8 mouse cellular contexts compared by ENCODE assay signal in the genomic region with DNA sequence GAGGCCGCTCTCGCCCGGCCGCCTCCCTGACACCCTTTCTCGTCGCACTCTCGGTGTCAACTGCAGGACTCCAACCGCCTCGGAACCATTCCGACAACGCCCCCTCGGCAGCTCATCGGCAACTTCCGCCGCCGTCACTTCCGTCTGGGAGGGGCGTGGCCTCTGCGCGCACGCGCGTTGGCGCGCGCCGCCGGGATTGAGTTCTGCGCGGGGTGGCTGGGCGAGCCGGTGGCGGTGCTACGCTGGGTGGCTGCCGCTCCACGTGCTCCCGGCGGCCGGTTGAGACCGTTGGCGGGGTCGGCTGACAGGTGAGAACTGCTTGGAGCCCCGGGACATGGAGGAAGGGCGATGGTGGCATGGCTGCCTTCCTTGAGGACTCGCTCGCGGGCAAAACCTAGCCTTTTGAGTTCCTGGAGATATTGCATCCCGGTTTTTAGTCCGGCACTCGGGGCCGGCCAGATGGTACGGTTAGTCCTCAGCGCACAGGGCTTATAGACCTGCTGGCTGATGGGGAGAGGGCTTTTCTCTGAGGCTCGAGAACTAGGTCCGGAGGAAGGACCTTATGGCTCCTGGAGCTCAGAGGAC. TPM values are rescaled to one million over a fixed set of nuclear protein-coding genes. Genes with fewer than 3 reads are reported as not detected.
DNase-seq lines count a peak whose midpoint lies in the region; ATAC-seq lines count a peak whose summit lies in the region.

Gene Zbtb49 (minus strand): TSS at position 130 of the 585 bp plus-strand sequence.
Gene Lyar (plus strand): TSS at position 143 of the 585 bp plus-strand sequence.

- H3K4me3 ChIP-seq in intestine, embryonic 14.5 days (ENCODE audit: low read depth, low read length): peak within 1 kb of the TSS; percentile 60

- DNase-seq in adrenal gland, adult (ENCODE audit: inconsistent age in 2 of 2, low spot score in 1 of 2): peak; percentile 95 to 98
- DNase-seq in embryo, embryonic 10.5 days (ENCODE audit: low spot score): peak; percentile 92
- peak; percentile 94 for DNase-seq in gastrocnemius, postnatal 14 days
- peak; percentile 95 for DNase-seq in intestine, embryonic 14.5 days (ENCODE audit: low spot score)
- peak; percentile 94 for DNase-seq in left cerebral cortex, postnatal 14 days (ENCODE audit: low spot score in 2 of 2)
- peak; percentile 94 for DNase-seq in mesoderm, embryonic 11.5 days (ENCODE audit: low read depth, low spot score)
- peak; percentile 87 to 88 for DNase-seq in right cerebral cortex, postnatal 36 days (ENCODE audit: low spot score in 2 of 2)
- peak; percentile 91 for DNase-seq in yolk sac, embryonic 10.5 days (ENCODE audit: low spot score)

- H3K9ac ChIP-seq in intestine, embryonic 14.5 days (ENCODE audit: low read length): peak within 1 kb of the TSS; percentile 63

- peak; percentile 92 for ATAC-seq in intestine, embryonic 14.5 days (replicated peaks; ENCODE audit: low FRiP score, low TSS enrichment, low read depth)

- peak within 1 kb of the TSS; percentile 83 for H3K4me2 ChIP-seq in intestine, embryonic 14.5 days (ENCODE audit: low read length)

- intact Hi-C loops in gastrocnemius, postnatal 14 days (cut with DNase I; ENCODE audit: low total_unique reads): no loop called here
- intact Hi-C loops in left cerebral cortex, postnatal 14 days (cut with DNase I): no loop called here

- H3K27ac ChIP-seq in intestine, embryonic 14.5 days (ENCODE audit: low read depth): no peak within 1 kb of the TSS

- no peaks in the 10 kb centered on the region for H3K9me3 ChIP-seq in intestine, embryonic 14.5 days (ENCODE audit: control insufficient read depth, low read length)

- WGBS in intestine, embryonic 14.5 days: under 1% methylated on average over 55 of the region's 55 CpGs

- no peaks in the 10 kb centered on the region for H3K27me3 ChIP-seq in intestine, embryonic 14.5 days (replicated peaks; ENCODE audit: control insufficient read depth, insufficient read depth, low read length)

- H3K36me3 ChIP-seq in intestine, embryonic 14.5 days (ENCODE audit: control insufficient read depth, insufficient read depth, low read length): peaks cover 40% of the 10 kb centered on the region

- peaks cover 15% of the 10 kb centered on the region for H3K4me1 ChIP-seq in intestine, embryonic 14.5 days (replicated peaks; ENCODE audit: control insufficient read depth, insufficient read depth, low read length)

RNA-seq across cellular contexts. Expression of gene Zbtb49, which starts in this region (rescaled TPM):
- total RNA-seq in gastrocnemius, postnatal 14 days (2021): 1 to 10 TPM; 2.6 to 2.8 TPM
- 10.5 and 12.4 TPM in 2 replicates for polyA plus RNA-seq in intestine, embryonic 14.5 days (2014; fragmentation: Nextera tagmentation; extraction: Ambion mirVana)
- 10 to 100 TPM; 16.2 to 18.8 TPM for total RNA-seq in left cerebral cortex, postnatal 14 days (2021)

RNA-seq across cellular contexts. Expression of gene Lyar, which starts in this region (rescaled TPM):
- total RNA-seq in gastrocnemius, postnatal 14 days (2021): 10 to 100 TPM; 10.2 to 13.9 TPM
- 100 and 111 TPM in 2 replicates for polyA plus RNA-seq in intestine, embryonic 14.5 days (2014; fragmentation: Nextera tagmentation; extraction: Ambion mirVana)
- total RNA-seq in left cerebral cortex, postnatal 14 days (2021): 10 to 100 TPM; 10.3 to 11.7 TPM

Comparison
In these comparisons a context has a peak if more than half of its experiments do, and no peak if none do; other contexts are left out.
1. RNA of gene Zbtb49 (total RNA-seq): 16.2 to 18.8 TPM in left cerebral cortex, postnatal 14 days; 2.6 to 2.8 TPM in gastrocnemius, postnatal 14 days; every median in the first group is over 4 times any median in the second.
2. Peak in every context shown above with its lines, with median percentiles within 50 percentile points of each other: DNase-seq.